Mouse (Mus musculus) naive thymus-derived CD4-positive, alpha-beta T cell, adult 5 months (primary cell): ENCODE data around the gene Ugdh. TPM values are rescaled to one million over a fixed set of nuclear protein-coding genes. Genes with fewer than 3 reads are reported as not detected.

Source experiments
- polyA plus RNA-seq: library from polyadenylated mRNA; unstranded; fragments of 100-300 nt; shearing (Covaris generic); gene quantifications from one replicate; pipeline ENCODE4 v1.2.1, GENCODE M21; 2017

Gene Ugdh
- polyA plus RNA-seq: 29.9 TPM

DNA sequence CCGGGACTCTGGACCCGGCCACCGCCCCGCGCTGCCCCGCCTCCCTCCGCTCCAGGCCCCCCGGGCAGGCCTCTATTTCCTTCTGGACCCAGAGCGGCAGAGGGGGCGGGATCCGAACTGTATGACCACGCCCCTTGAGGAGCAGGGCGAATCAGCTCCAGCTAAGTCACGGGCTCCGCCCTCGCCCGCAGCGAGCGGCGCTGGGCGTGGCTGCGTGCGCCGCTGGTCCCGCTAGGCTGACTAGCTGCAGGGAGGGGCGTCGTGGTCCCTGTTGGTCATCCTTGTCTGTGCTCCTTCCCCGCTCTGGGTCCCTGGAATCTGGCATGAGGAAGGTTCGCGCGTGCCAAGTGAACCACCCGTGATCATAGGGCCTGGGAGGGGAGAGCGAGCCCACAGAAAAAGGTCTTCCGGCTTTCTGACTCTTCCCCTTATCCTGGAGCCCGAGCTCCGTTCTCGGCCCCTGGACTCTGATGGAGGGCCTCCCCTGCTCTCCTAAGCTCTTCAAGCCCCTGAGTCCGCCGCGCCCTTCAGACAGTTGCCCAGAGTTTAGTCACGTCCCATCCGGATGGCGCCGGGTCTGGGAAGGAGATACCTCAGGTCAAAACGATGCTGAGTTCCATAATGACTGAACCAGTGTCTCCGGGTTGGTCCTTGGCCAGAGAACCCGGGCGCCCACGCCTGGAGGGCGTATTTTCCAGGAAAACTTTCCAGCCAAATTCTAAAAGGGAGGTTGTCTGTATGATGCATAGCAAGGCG lies at the start of gene Ugdh:
Gene Ugdh (minus strand): TSS at position 144 of the 756 bp plus-strand sequence.

DNA sequence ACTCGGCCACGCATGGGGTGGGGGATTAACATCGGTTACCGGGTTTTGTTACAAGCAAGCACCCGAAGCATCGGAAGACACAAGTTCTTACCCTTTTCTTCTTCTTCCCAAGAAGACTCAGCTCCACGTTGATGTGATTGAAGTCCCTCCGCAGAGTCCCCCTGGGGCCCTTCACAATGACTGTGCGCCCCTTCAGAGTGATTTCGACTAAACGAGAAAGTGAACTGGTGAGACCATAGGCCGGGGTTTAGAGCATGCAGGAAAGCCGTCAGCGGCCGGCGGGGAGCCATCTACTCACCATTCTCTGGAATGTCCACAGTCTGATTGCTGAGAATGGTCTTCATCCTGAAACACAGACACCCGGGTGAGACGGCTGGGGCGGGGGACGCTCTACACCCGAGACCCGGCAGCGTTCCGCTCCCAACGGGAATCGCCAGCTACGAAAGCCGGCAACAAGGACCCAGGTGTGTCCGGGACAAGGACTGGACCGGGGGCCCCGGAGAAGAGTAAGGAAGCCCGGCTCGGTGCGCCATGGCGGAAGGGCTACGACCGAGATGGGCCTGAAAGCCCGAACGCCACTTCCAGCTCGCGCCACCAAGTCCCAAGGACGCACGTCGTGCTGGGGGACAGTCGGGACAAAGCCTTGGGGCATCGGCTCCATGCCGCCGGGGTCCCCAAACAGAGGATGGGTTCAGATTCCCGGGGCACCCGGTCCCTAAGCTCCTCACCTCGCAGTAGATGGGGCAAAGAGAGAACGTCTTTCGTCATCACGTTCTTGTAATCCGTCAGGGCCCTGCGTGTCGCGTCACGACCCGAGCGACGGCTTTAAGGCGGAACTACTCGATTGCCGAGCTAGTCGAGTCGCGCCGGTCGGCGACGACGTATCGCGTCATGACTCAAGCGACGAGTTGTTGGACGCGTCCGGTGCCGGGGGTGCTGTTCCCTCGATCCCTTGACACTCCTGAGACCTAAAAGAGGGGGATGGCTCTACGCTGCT lies 44.8 kb downstream of the Ugdh start, which contains the start of the genes Rpl9 and Lias:
Gene Rpl9 (minus strand): TSS at position 797 of the 997 bp plus-strand sequence.
Gene Lias (plus strand): TSS at position 850 of the 997 bp plus-strand sequence.

Other genes starting within 250 kb of the Ugdh start
- gene Wdr19, start 236.3 kb downstream of the Ugdh start, polyA plus RNA-seq: 3.0 TPM
- gene Rfc1, start 100.3 kb downstream of the Ugdh start, polyA plus RNA-seq: 39.9 TPM
- not detected for gene Klb, start 87.6 kb downstream of the Ugdh start, polyA plus RNA-seq
- gene Rpl9, start 44.5 kb downstream of the Ugdh start, polyA plus RNA-seq: 1,499 TPM
- 37.3 TPM for gene Lias, start 44.5 kb downstream of the Ugdh start, polyA plus RNA-seq
- gene Gm43552, start 56.9 kb upstream of the Ugdh start, polyA plus RNA-seq: not detected
- 184 TPM for gene Smim14, start 101.2 kb upstream of the Ugdh start, polyA plus RNA-seq
- 136 TPM for gene Ube2k, start 101.3 kb upstream of the Ugdh start, polyA plus RNA-seq